Mouse (Mus musculus) lung, embryonic 14.5 days (tissue): ENCODE measurements around the gene Gm49337. TPM values are rescaled to one million over a fixed set of nuclear protein-coding genes. Genes with fewer than 3 reads are reported as not detected.

Experiments used
- ATAC-seq: fragments of 200-750 bp; cut with Nextera tagmentation; 2 replicates; pipeline ENCODE4 v1.8.0; 2017; ENCODE audit warnings: mild to moderate bottlenecking, moderate TSS enrichment, moderate library complexity; ENCODE audit not compliant: insufficient read depth
- DNase-seq: peaks from one replicate; pipeline ENCODE4 v3.0.0-alpha.2; 2015
- H3K27ac ChIP-seq: fragments of 300-500 bp; sonication (generic); 2 replicates; pipeline ENCODE4 v1.5.1; 2014; ENCODE audit warnings: low read depth, mild to moderate bottlenecking, moderate library complexity
- H3K27me3 ChIP-seq: fragments of 300-500 bp; sonication (generic); 2 replicates; pipeline ENCODE4 v1.6.1; 2014; ENCODE audit warnings: low read length, control low read depth; ENCODE audit not compliant: insufficient read depth
- H3K36me3 ChIP-seq: fragments of 300-500 bp; sonication (generic); 2 replicates; pipeline ENCODE4 v1.6.1; 2014; ENCODE audit warnings: control low read depth; ENCODE audit not compliant: insufficient read depth
- H3K4me1 ChIP-seq: fragments of 300-500 bp; sonication (generic); 2 replicates; pipeline ENCODE4 v1.6.1; 2014; ENCODE audit warnings: antibody characterized with exemption, control low read depth; ENCODE audit not compliant: insufficient read depth
- H3K4me2 ChIP-seq: fragments of 300-500 bp; sonication (generic); 2 replicates; pipeline ENCODE4 v1.6.1; 2014; ENCODE audit warnings: mild to moderate bottlenecking
- H3K4me3 ChIP-seq: fragments of 300-500 bp; sonication (generic); 2 replicates; pipeline ENCODE4 v1.5.1; 2014; ENCODE audit warnings: low read depth, low read length
- H3K9ac ChIP-seq: fragments of 300-500 bp; sonication (generic); 2 replicates; pipeline ENCODE4 v1.6.1; 2014
- H3K9me3 ChIP-seq: fragments of 300-500 bp; sonication (generic); 2 replicates; pipeline ENCODE4 v1.6.1; 2016; ENCODE audit warnings: low read depth, low read length, control low read depth
- CTCF ChIP-seq: IDR thresholded peaks from 2 replicates; pipeline ENCODE4 v1.5.1; 2016; ENCODE audit warnings: antibody characterized with exemption, low read depth
- WGBS: fragments of 180-500 bp; shearing (Covaris S2); extraction: QIAGEN DNeasy Blood & Tissue Kit; methylation state at CpG from one replicate; pipeline ENCODE4 v1.1.7; 2014; 5-methylcytosine and 5-hydroxymethylcytosine counted together
- polyA plus RNA-seq: library from polyadenylated mRNA; unstranded; fragments of >200 nt; fragmentation: Nextera tagmentation; extraction: Ambion mirVana; gene quantifications from 2 replicates; pipeline ENCODE4 v1.2.1, GENCODE M21; 2014

Gene Gm49337
- polyA plus RNA-seq, 1 experiment from 2014 or later = not detected

GRCm38 (mm10) chr4:116149812-116150155, 23.4 kb upstream of the Gm49337 start:
- Histone ChIP-seq H3K4me2 (peak overlapping the region; percentile 88), H3K9ac (peak overlapping the region; percentile 95), H3K4me1 (no peaks in the 10 kb centered on the region), H3K27me3 (no peaks in the 10 kb centered on the region), H3K27ac (peak overlapping the region; percentile 88), H3K4me3 (peak overlapping the region; percentile 80), H3K9me3 (no peaks in the 10 kb centered on the region), H3K36me3 (peaks cover 30% of the 10 kb centered on the region)
- DNase-seq (no peak), ATAC-seq (peak; percentile 7)
- 26% methylated on average over 6 of the region's 6 CpGs for WGBS
- no peak for TF ChIP-seq CTCF

GRCm38 (mm10) chr4:116150156-116150861, 22.9 kb upstream of the Gm49337 start:
- Histone ChIP-seq H3K4me3 (peak overlapping the region; percentile 80), H3K9ac (peak overlapping the region; percentile 95), H3K27me3 (no peaks in the 10 kb centered on the region), H3K4me2 (peak overlapping the region; percentile 88), H3K36me3 (peaks cover 36% of the 10 kb centered on the region), H3K9me3 (no peaks in the 10 kb centered on the region), H3K4me1 (no peaks in the 10 kb centered on the region), H3K27ac (peak overlapping the region; percentile 88)
- no peak for TF ChIP-seq CTCF
- peak; percentile 84 for DNase-seq
- peak; percentile 94 for ATAC-seq
- WGBS = under 1% methylated on average over 73 of the region's 73 CpGs

DNA sequence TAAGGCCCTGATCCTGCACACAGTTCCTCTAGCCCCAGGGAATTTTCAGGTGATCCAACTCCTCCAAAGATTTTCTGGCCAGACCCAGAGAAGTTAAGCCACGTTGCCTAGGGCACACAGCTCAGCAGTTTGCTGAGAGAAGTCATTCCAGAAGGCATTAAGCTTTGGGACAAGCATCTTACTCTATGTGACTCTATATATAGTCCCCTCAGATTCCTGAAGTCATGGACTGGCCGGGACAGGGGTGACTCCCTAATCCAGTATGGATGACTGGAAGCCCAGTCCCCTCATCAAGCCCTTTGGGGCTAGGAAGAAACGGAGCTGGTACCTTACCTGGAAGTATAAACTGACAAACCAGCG, 22.3 kb upstream of the Gm49337 start:
- Histone ChIP-seq H3K36me3 (peaks cover 41% of the 10 kb centered on the region), H3K4me2 (peak overlapping the region; percentile 88), H3K27ac (peak overlapping the region; percentile 88), H3K27me3 (no peaks in the 10 kb centered on the region), H3K4me1 (no peaks in the 10 kb centered on the region), H3K9me3 (no peaks in the 10 kb centered on the region), H3K4me3 (peak overlapping the region; percentile 80), H3K9ac (peak overlapping the region; percentile 95)
- TF ChIP-seq CTCF = no peak
- ATAC-seq = peak; percentile 37
- no peak for DNase-seq
- 9% methylated on average over 4 of the region's 4 CpGs for WGBS

GRCm38 (mm10) chr4:116151238-116151637, 21.9 kb upstream of the Gm49337 start, which contains the start of gene Lurap1:
Gene Lurap1, minus strand, starts transcription at chr4:116151338.
- 62% methylated on average over 6 of the region's 6 CpGs for WGBS
- Histone ChIP-seq H3K27ac (peak within 1 kb of the TSS; percentile 88), H3K27me3 (no peaks in the 10 kb centered on the region), H3K4me3 (peak within 1 kb of the TSS; percentile 80), H3K9ac (peak within 1 kb of the TSS; percentile 95), H3K36me3 (peaks cover 45% of the 10 kb centered on the region), H3K4me2 (peak within 1 kb of the TSS; percentile 88), H3K4me1 (no peaks in the 10 kb centered on the region), H3K9me3 (no peaks in the 10 kb centered on the region)
- ATAC-seq (no peak), DNase-seq (no peak)
- no peak for TF ChIP-seq CTCF

DNA sequence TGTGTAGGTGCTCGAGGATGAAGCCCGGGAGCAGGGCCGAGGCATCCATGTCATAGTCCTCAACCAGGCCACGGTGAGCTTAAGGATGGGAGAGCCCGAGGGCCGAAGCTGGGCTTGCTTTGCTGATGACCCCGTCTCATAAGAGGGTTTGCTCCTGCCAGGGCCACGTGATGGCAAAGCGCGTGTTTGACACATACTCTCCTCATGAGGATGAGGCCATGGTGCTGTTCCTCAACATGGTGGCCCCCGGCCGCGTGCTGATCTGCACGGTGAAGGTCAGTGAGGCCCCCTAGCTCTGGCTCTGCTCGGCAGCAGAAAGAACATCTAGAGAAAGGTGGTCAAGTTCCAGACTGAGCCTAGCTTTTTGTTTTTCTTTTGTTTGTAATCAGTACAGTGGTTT, 20.5 kb upstream of the Gm49337 start:
- no peak for ATAC-seq
- Histone ChIP-seq H3K27ac (no peak overlapping the region), H3K4me1 (no peaks in the 10 kb centered on the region), H3K4me2 (no peak overlapping the region), H3K9me3 (no peaks in the 10 kb centered on the region), H3K9ac (no peak overlapping the region), H3K4me3 (no peak overlapping the region), H3K36me3 (peaks cover 60% of the 10 kb centered on the region), H3K27me3 (no peaks in the 10 kb centered on the region)
- 92% methylated on average over 15 of the region's 15 CpGs for WGBS
- no peak for DNase-seq
- TF ChIP-seq CTCF = no peak

- no peak overlapping the region for H3K4me2 ChIP-seq
- H3K4me3 ChIP-seq = no peak overlapping the region
- no peaks in the 10 kb centered on the region for H3K27me3 ChIP-seq
- H3K9ac ChIP-seq = no peak overlapping the region
- H3K9me3 ChIP-seq = no peaks in the 10 kb centered on the region
- no peak overlapping the region for H3K27ac ChIP-seq
- no peaks in the 10 kb centered on the region for H3K4me1 ChIP-seq
- ATAC-seq (no peak), DNase-seq (no peak)
- 87% methylated on average over 2 of the region's 2 CpGs for WGBS
- TF ChIP-seq CTCF = no peak
- H3K36me3 ChIP-seq = peaks cover 72% of the 10 kb centered on the region
Observed at GRCm38 (mm10) chr4:116157882-116158281, 15.3 kb upstream of the Gm49337 start.

GRCm38 (mm10) chr4:116159912-116160311, 13.3 kb upstream of the Gm49337 start:
- 64% methylated on average over 3 of the region's 3 CpGs for WGBS
- Histone ChIP-seq H3K9ac (no peak overlapping the region), H3K9me3 (no peaks in the 10 kb centered on the region), H3K4me1 (no peaks in the 10 kb centered on the region), H3K4me2 (no peak overlapping the region), H3K27me3 (no peaks in the 10 kb centered on the region), H3K27ac (no peak overlapping the region), H3K4me3 (no peak overlapping the region), H3K36me3 (peaks cover 52% of the 10 kb centered on the region)
- peak; percentile 72 for TF ChIP-seq CTCF
- DNase-seq (peak; percentile 70), ATAC-seq (no peak)
